Mouse (Mus musculus) heart, postnatal 4 days (tissue): ENCODE data around the gene Pdzk1ip1. TPM values are rescaled to one million over a fixed set of nuclear protein-coding genes. Genes with fewer than 3 reads are reported as not detected.

Experiments used
- DNase-seq: peaks from one replicate; pipeline ENCODE4 v3.0.0; 2021
- total RNA-seq, 2 experiments: library from RNA; stranded (reverse); gene quantifications; 2 replicates each; pipeline ENCODE4 v1.2.3; 2021

The Pdzk1ip1 gene
- total RNA-seq, 2 experiments from 2014 or later, result 0.72 to 0.93 TPM

DNA sequence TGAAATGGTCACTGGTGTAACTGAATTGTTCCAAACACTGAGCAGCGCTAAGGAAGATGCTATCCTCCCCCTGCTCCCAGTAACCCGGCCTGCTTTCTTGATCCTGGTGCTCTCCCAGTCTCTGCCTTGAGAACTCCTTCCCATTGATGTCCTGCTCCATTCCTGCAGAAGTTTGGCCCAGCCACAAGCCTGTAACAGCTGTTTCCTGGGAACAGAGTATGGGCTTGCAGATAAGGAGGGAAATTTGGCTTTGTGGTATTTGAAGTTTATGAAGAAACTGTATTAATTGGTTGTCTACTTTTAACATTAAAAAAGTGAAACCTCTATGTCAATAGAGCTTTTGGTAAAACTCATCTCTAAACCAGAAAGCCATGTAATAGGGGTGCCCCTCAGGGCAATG is 35.0 kb downstream of the Pdzk1ip1 start:
- DNase-seq, result no peak

DNA sequence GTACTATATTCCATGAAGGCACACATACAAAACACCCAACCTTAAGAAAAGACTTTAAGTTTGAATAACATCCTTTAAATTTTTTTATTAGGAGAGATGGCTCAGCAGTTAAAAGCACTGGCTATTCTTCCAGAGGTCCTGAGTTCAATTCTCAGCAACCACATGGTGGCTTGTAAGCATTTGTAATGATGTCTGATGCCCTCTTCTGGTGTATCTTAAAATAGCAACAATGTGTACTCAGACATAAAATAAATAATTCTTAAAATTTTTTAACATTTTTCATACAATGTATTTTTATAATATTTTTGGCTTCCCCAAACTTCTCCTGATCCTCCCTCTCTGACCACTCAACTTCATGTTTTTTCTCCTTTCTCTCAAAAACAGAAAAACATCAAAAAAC is 36.2 kb downstream of the Pdzk1ip1 start:
- no peak for DNase-seq

DNA sequence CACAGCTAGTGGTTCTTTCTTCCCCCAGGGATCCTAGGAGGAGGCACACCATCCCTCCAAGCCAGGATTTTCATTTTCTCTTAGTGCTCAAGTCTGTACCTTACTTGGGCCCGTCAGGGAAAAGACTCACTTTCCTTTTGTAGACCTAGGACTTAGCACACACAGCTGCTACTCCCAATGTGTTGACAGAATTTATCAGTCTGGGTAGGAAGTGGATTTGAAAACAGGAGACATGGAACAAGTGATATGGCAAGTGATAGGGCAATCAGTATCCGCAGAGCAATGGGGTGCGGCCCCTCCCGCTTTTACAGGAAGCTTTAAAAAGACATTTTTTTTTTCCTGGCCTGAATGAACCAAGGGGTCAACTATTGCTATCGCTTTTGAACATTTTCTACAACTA is 44.6 kb downstream of the Pdzk1ip1 start:
- DNase-seq, result no peak

DNA sequence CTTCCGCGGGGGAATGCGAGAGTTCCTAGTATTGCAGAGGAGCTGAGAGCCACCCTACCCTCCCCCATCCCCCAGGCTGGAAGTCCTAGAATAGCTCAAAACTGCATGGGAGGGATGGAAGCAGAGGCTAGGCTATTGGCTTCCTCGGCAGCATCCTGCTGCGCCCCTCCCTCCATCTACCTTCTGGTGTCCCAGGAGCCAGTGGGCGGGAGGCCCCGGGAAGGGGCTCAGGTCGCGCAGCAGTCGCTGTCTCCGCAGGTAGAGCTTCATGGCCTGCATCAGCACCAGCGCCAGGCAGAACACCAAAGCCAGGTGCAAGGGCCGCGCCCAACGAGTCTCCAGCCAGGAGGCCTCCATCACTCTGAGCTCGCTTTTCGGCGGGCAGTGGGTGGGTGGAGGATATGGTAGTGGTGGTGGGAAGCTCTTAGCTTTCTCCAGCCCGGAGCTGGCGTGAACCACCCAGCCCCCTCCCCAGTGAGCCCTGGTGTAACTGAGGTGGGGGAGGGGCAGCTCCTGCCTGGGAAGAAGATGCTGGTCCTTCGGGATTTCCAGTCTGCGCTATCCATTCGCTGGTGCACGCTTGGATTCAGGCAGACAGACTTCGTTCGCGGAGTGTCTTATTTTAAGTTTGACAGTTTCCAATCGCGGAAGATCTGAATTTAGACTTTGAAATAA is 45.2 kb downstream of the Pdzk1ip1 start, which contains the start of gene Cyp4x1:
TSS of gene Cyp4x1 (minus strand) at position 661 of the 675 bp plus-strand sequence.
- DNase-seq, result no peak

DNA sequence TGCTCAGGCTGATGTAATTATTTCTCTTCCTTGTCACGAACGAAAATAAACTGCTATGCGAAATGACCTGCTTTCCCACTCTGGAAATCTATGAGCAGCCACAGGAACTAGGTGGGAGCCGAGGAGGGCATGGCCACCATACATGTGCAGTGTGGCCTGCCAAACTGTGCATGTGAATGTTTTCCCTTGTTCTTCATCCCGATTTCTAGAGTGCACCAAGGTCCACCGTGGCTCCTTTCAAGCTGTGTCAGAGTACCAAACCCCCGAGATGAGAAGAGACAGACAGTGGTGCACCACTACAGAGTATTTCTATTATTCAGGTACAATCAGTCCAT is 45.8 kb downstream of the Pdzk1ip1 start:
- DNase-seq, result no peak

Other genes starting within 250 kb of the Pdzk1ip1 start
- gene Foxd2, start 179.8 kb upstream of the Pdzk1ip1 start, total RNA-seq, result under 1 TPM; 0.45 to 0.59 TPM
- gene Foxe3, start 162.7 kb upstream of the Pdzk1ip1 start, total RNA-seq, result not detected
- gene Cmpk1, start 101.5 kb upstream of the Pdzk1ip1 start, total RNA-seq, result 10 to 100 TPM; 52.1 to 56.5 TPM
- gene Stil, start 88.5 kb upstream of the Pdzk1ip1 start, total RNA-seq, result 10 to 100 TPM; 10.4 to 12.6 TPM
- 1 to 10 TPM; 5.5 to 7.0 TPM for gene Tal1, start 32.3 kb upstream of the Pdzk1ip1 start, total RNA-seq
- gene Cyp4x1, start 45.6 kb downstream of the Pdzk1ip1 start, total RNA-seq, result not detected
- gene Cyp4a29, start 153.4 kb downstream of the Pdzk1ip1 start, total RNA-seq, result not detected
- gene Cyp4a12a, start 210.3 kb downstream of the Pdzk1ip1 start, total RNA-seq, result not detected